Mouse (Mus musculus): ENCODE results near the gene Shroom2.

GRCm38 (mm10) chrX:152768891-152769599 is at the start of gene Shroom2:
- TF ChIP-seq CTCF (IDR thresholded peaks at IDR 0.05; ENCODE audit: borderline replicate concordance, control insufficient read depth, extremely low read depth, insufficient read depth, low read length, poor library complexity) = no peak
- no peak for TF ChIP-seq POLR2A (IDR thresholded peaks at IDR 0.05; ENCODE audit: control insufficient read depth, extremely low read depth, insufficient read depth, low read length, poor library complexity)
